Mouse (Mus musculus) megakaryocyte, embryonic 14.5 days (primary cell): ENCODE measurements around the gene Cachd1.

ENCODE experiments used
- FLI1 ChIP-seq: IDR thresholded peaks from 2 replicates; pipeline ENCODE4 v1.6.1; 2012; ENCODE audit warnings: low read length, inconsistent platforms, mixed read lengths
- GATA1 ChIP-seq: IDR thresholded peaks from 3 replicates; pipeline ENCODE4 v1.6.1; 2012; ENCODE audit warnings: mixed read lengths, low read length, inconsistent platforms, borderline replicate concordance

- TF ChIP-seq GATA1 (no peak), FLI1 (no peak)
These were observed 3.2 kb downstream of the Cachd1 start for GRCm38 (mm10) chr4:100779695-100780094.
